ENCODE assay signal across 26 mouse cellular contexts in genomic region chr1:158252682-158253222, GRCm38 (mm10).
DNase-seq lines count a peak whose midpoint lies in the region; ATAC-seq lines count a peak whose summit lies in the region.
"Had no signal": no experiment of that assay in that cellular context is flagged by ENCODE, and none has a peak within 500 bp of the region (broad histone marks: within the 10 kb centered on the region; RNA-seq: fewer than 3 reads in every experiment).

No protein-coding gene starts in this region.

- H3K4me1 ChIP-seq in heart, embryonic 16.5 days (ENCODE audit: control insufficient read depth, insufficient read depth, low read length), result no peaks in the 10 kb centered on the region
- H3K4me1 ChIP-seq in midbrain, embryonic 11.5 days (ENCODE audit: control insufficient read depth, insufficient read depth, low read length), result no peaks in the 10 kb centered on the region
- no peaks in the 10 kb centered on the region for H3K4me1 ChIP-seq in midbrain, embryonic 14.5 days (ENCODE audit: control insufficient read depth, insufficient read depth, low read length)
- H3K4me1 ChIP-seq in hindbrain, embryonic 14.5 days (replicated peaks; ENCODE audit: control insufficient read depth, insufficient read depth, low read length), result no peaks in the 10 kb centered on the region
- H3K4me1 ChIP-seq: forebrain, embryonic 13.5 days; liver, embryonic 13.5 days; midbrain, embryonic 12.5 days; neural tube, embryonic 13.5 days had no signal

- H3K36me3 ChIP-seq in heart, embryonic 16.5 days (ENCODE audit: control insufficient read depth, insufficient read depth), result no peaks in the 10 kb centered on the region
- H3K36me3 ChIP-seq in midbrain, embryonic 11.5 days (ENCODE audit: control insufficient read depth, insufficient read depth, low read length), result no peaks in the 10 kb centered on the region
- H3K36me3 ChIP-seq in midbrain, embryonic 14.5 days (ENCODE audit: control insufficient read depth, insufficient read depth, low read length), result peaks cover 11% of the 10 kb centered on the region
- H3K36me3 ChIP-seq in hindbrain, embryonic 14.5 days (replicated peaks; ENCODE audit: control insufficient read depth, insufficient read depth), result peaks cover 7% of the 10 kb centered on the region; the same call in 1 of the 2 replicates
- H3K36me3 ChIP-seq: limb, embryonic 15.5 days; liver, embryonic 13.5 days; midbrain, embryonic 12.5 days had no signal

- intact Hi-C loops in heart, postnatal 14 days (cut with DNase I), result no loop called here

- ATAC-seq in heart, embryonic 16.5 days (replicated peaks; ENCODE audit: extremely low read depth, insufficient read depth, low FRiP score), result peak; percentile 85
- ATAC-seq in midbrain, embryonic 11.5 days (ENCODE audit: low FRiP score), result no peak
- no peak for ATAC-seq in midbrain, embryonic 14.5 days (ENCODE audit: low FRiP score, low TSS enrichment)
- no peak for ATAC-seq in hindbrain, embryonic 14.5 days (ENCODE audit: low FRiP score)
- ATAC-seq: CD4-positive, CD25-positive, alpha-beta regulatory T cell, adult 4 months; forebrain, embryonic 13.5 days; intestine, embryonic 16.5 days had no signal

- peaks cover 5% of the 10 kb centered on the region for H3K27me3 ChIP-seq in heart, embryonic 16.5 days (ENCODE audit: control insufficient read depth, insufficient read depth, low read length)
- no peaks in the 10 kb centered on the region for H3K27me3 ChIP-seq in midbrain, embryonic 11.5 days (ENCODE audit: control insufficient read depth, insufficient read depth, low read length)
- H3K27me3 ChIP-seq in midbrain, embryonic 14.5 days (ENCODE audit: control insufficient read depth, insufficient read depth, low read length), result no peaks in the 10 kb centered on the region
- H3K27me3 ChIP-seq in hindbrain, embryonic 14.5 days (ENCODE audit: control insufficient read depth, insufficient read depth, low read length), result no peaks in the 10 kb centered on the region
- H3K27me3 ChIP-seq: forebrain, embryonic 13.5 days; liver, embryonic 13.5 days; midbrain, embryonic 12.5 days; neural tube, embryonic 13.5 days had no signal

- H3K9ac ChIP-seq in heart, embryonic 16.5 days (ENCODE audit: low read length), result no peak overlapping the region
- no peak overlapping the region for H3K9ac ChIP-seq in midbrain, embryonic 11.5 days (ENCODE audit: low read length)
- H3K9ac ChIP-seq in midbrain, embryonic 14.5 days (replicated peaks; ENCODE audit: low read length), result no peak overlapping the region
- H3K9ac ChIP-seq in hindbrain, embryonic 14.5 days, result no peak overlapping the region
- H3K9ac ChIP-seq: forebrain, embryonic 13.5 days; limb, embryonic 15.5 days; liver, embryonic 13.5 days; midbrain, embryonic 12.5 days; neural tube, embryonic 13.5 days had no signal

- no peak overlapping the region for H3K4me3 ChIP-seq in heart, embryonic 16.5 days (ENCODE audit: low read length)
- no peak overlapping the region for H3K4me3 ChIP-seq in midbrain, embryonic 11.5 days (ENCODE audit: low read depth, low read length)
- no peak overlapping the region for H3K4me3 ChIP-seq in midbrain, embryonic 14.5 days (replicated peaks; ENCODE audit: low read depth, low read length)
- no peak overlapping the region for H3K4me3 ChIP-seq in hindbrain, embryonic 14.5 days (replicated peaks; ENCODE audit: low read length)
- H3K4me3 ChIP-seq: forebrain, embryonic 13.5 days; gastrocnemius, adult 2 months; limb, embryonic 15.5 days; liver, embryonic 13.5 days; midbrain, embryonic 12.5 days; neural tube, embryonic 13.5 days had no signal

- WGBS in heart, embryonic 16.5 days, result 29% methylated on average over 8 of the region's 8 CpGs
- 88% methylated on average over 8 of the region's 8 CpGs for WGBS in midbrain, embryonic 11.5 days
- 87% methylated on average over 8 of the region's 8 CpGs for WGBS in midbrain, embryonic 14.5 days
- 88% methylated on average over 8 of the region's 8 CpGs for WGBS in hindbrain, embryonic 14.5 days

- DNase-seq in heart, adult 11 months, result peak; percentile 37
- no peak for DNase-seq in heart, postnatal 14 days
- DNase-seq in heart, postnatal 4 days, result no peak
- peak; percentile 69 for DNase-seq in midbrain, embryonic 11.5 days (ENCODE audit: low spot score, missing footprints)
- no peak for DNase-seq in midbrain, embryonic 14.5 days
- DNase-seq in hindbrain, embryonic 14.5 days (ENCODE audit: low spot score), result no peak
- DNase-seq: adrenal gland, adult 2 months; cerebellum, adult 11 months; cerebellum, adult 9-10 months; cerebellum, postnatal 36 days; gastrocnemius, adult 2 months; gastrocnemius, postnatal 36 days; kidney, adult 8-10 months; kidney, postnatal 4 days; liver, embryonic 13.5 days; lung, adult 18-20 months; lung, postnatal 14 days; thymus, postnatal 4 days had no signal

- H3K27ac ChIP-seq in heart, embryonic 16.5 days (ENCODE audit: low read length), result no peak overlapping the region
- H3K27ac ChIP-seq in midbrain, embryonic 11.5 days (ENCODE audit: low read depth, low read length), result no peak overlapping the region
- no peak overlapping the region for H3K27ac ChIP-seq in midbrain, embryonic 14.5 days (replicated peaks; ENCODE audit: low read depth, low read length)
- no peak overlapping the region for H3K27ac ChIP-seq in hindbrain, embryonic 14.5 days
- H3K27ac ChIP-seq: forebrain, embryonic 13.5 days; gastrocnemius, adult 2 months; kidney, postnatal 0 days; limb, embryonic 15.5 days; liver, embryonic 13.5 days; midbrain, embryonic 12.5 days; neural tube, embryonic 13.5 days had no signal

- H3K4me2 ChIP-seq in heart, embryonic 16.5 days (ENCODE audit: low read depth, low read length), result no peak overlapping the region
- no peak overlapping the region for H3K4me2 ChIP-seq in midbrain, embryonic 11.5 days
- H3K4me2 ChIP-seq in midbrain, embryonic 14.5 days (ENCODE audit: low read length), result no peak overlapping the region
- H3K4me2 ChIP-seq in hindbrain, embryonic 14.5 days (replicated peaks), result no peak overlapping the region
- H3K4me2 ChIP-seq: forebrain, embryonic 13.5 days; limb, embryonic 15.5 days; liver, embryonic 13.5 days; midbrain, embryonic 12.5 days; neural tube, embryonic 13.5 days had no signal

- H3K9me3 ChIP-seq in heart, embryonic 16.5 days (replicated peaks; ENCODE audit: control insufficient read depth, low read length), result no peaks in the 10 kb centered on the region
- no peaks in the 10 kb centered on the region for H3K9me3 ChIP-seq in midbrain, embryonic 11.5 days (ENCODE audit: control insufficient read depth, low read length)
- no peaks in the 10 kb centered on the region for H3K9me3 ChIP-seq in midbrain, embryonic 14.5 days (ENCODE audit: control insufficient read depth, low read length)
- no peaks in the 10 kb centered on the region for H3K9me3 ChIP-seq in hindbrain, embryonic 14.5 days (ENCODE audit: control insufficient read depth, low read length)
- H3K9me3 ChIP-seq: forebrain, embryonic 13.5 days; limb, embryonic 15.5 days; liver, embryonic 13.5 days; midbrain, embryonic 12.5 days; neural tube, embryonic 13.5 days had no signal

Comparison
In these comparisons a context has a peak if more than half of its experiments do, and no peak if none do; other contexts are left out.
1. DNase-seq: peak in heart, adult 11 months (single experiment) and midbrain, embryonic 11.5 days (single experiment); none in heart, postnatal 14 days (0 of 2), heart, postnatal 4 days (single experiment), midbrain, embryonic 14.5 days (single experiment) and hindbrain, embryonic 14.5 days (single experiment).